Mouse (Mus musculus) spleen, adult 2 months (tissue): ENCODE measurements at regions not wholly inside any gene's neighbourhood (a gene's known extent, or its start where the extent isn't known, plus 50 kb on each side); places are given as distances from the start of the nearest gene placed in this dataset.

Experiments used
- CTCF ChIP-seq: fragments of 200-500 bp; IDR thresholded peaks from 2 replicates; pipeline ENCODE4 v1.5.1; 2011; ENCODE audit warnings: mild to moderate bottlenecking, inconsistent platforms; ENCODE audit not compliant: insufficient read depth, insufficient read length, insufficient replicate concordance; ENCODE audit errors: extremely low read depth
- POLR2A ChIP-seq: fragments of 200-500 bp; IDR thresholded peaks from 2 replicates; pipeline ENCODE4 v1.6.1; 2011; ENCODE audit warnings: low read depth, low read length, inconsistent platforms

GRCm38 (mm10) chr14:37271015-37271933 lies 136.2 kb upstream of the Ghitm start:
- TF ChIP-seq POLR2A (no peak), CTCF (no peak)
